Mouse (Mus musculus) kidney, embryonic 15.5 days (tissue): ENCODE measurements around the gene Akap7. TPM values are rescaled to one million over a fixed set of nuclear protein-coding genes. Genes with fewer than 3 reads are reported as not detected.

Source experiments
- ATAC-seq: fragments of 200-750 bp; cut with Nextera tagmentation; replicated peaks from 2 replicates; pipeline ENCODE4 v1.8.0; 2017; ENCODE audit warnings: moderate TSS enrichment; ENCODE audit not compliant: low FRiP score
- H3K27ac ChIP-seq: fragments of 300-500 bp; sonication (generic); 2 replicates; pipeline ENCODE4 v1.5.1; 2015; ENCODE audit warnings: mild to moderate bottlenecking, inconsistent platforms
- H3K27me3 ChIP-seq: fragments of 300-500 bp; sonication (generic); 2 replicates; pipeline ENCODE4 v1.6.1; 2015; ENCODE audit warnings: inconsistent platforms
- H3K36me3 ChIP-seq: fragments of 300-500 bp; sonication (generic); 2 replicates; pipeline ENCODE4 v1.6.1; 2015; ENCODE audit warnings: inconsistent platforms
- H3K4me1 ChIP-seq: fragments of 300-500 bp; sonication (generic); 2 replicates; pipeline ENCODE4 v1.6.1; 2015; ENCODE audit warnings: inconsistent platforms
- H3K4me2 ChIP-seq: fragments of 300-500 bp; sonication (generic); 2 replicates; pipeline ENCODE4 v1.6.1; 2015; ENCODE audit warnings: moderate library complexity, mild to moderate bottlenecking, inconsistent platforms
- H3K4me3 ChIP-seq: fragments of 300-500 bp; sonication (generic); replicated peaks from 2 replicates; pipeline ENCODE4 v1.5.1; 2015; ENCODE audit warnings: mild to moderate bottlenecking, inconsistent platforms
- H3K9ac ChIP-seq: fragments of 300-500 bp; sonication (generic); 2 replicates; pipeline ENCODE4 v1.6.1; 2015; ENCODE audit warnings: mild to moderate bottlenecking, inconsistent platforms
- H3K9me3 ChIP-seq: fragments of 300-500 bp; sonication (generic); replicated peaks from 2 replicates; pipeline ENCODE4 v1.6.1; 2016; ENCODE audit warnings: inconsistent platforms
- WGBS: fragments of 180-500 bp; shearing (Covaris S2); methylation state at CpG from one replicate; pipeline ENCODE4 v1.1.7; 2015; ENCODE audit warnings: mixed read lengths; 5-methylcytosine and 5-hydroxymethylcytosine counted together
- polyA plus RNA-seq: library from polyadenylated mRNA; unstranded; fragments of >200 nt; fragmentation: Nextera tagmentation; extraction: Ambion mirVana; gene quantifications from 2 replicates; pipeline ENCODE4 v1.2.1, GENCODE M21; 2015

Akap7 gene
- 20.6 and 26.7 TPM in 2 replicates for polyA plus RNA-seq

DNA sequence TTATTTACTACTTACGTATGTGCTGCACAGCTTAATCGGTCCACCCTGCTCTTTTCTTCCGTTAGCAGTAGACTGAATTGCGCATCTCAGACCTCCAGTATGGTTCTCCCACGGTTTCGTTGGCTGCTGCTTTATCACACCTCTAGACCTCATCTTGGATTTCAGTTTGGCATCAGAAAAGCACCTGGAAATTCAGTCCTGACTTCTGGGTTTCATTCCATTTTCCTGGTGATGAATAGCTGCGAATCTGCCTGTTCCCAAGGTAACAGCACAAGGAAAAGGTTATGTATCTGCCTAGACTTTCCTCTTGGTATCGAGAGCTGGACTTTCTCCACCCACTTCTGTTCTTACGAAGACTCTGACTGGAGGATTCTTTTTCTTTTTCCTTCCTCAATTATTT lies at the start of gene Akap7:
TSS of gene Akap7 (minus strand) at position 101 of the 400 bp plus-strand sequence.
- no peak for ATAC-seq
- no peak within 1 kb of the TSS for H3K4me3 ChIP-seq
- 87% methylated on average over 9 of the region's 9 CpGs for WGBS
- no peak within 1 kb of the TSS for H3K9ac ChIP-seq
- no peak within 1 kb of the TSS for H3K4me2 ChIP-seq
- H3K27ac ChIP-seq: no peak within 1 kb of the TSS
- no peaks in the 10 kb centered on the region for H3K36me3 ChIP-seq
- H3K9me3 ChIP-seq: no peaks in the 10 kb centered on the region
- H3K27me3 ChIP-seq: no peaks in the 10 kb centered on the region
- no peaks in the 10 kb centered on the region for H3K4me1 ChIP-seq

DNA sequence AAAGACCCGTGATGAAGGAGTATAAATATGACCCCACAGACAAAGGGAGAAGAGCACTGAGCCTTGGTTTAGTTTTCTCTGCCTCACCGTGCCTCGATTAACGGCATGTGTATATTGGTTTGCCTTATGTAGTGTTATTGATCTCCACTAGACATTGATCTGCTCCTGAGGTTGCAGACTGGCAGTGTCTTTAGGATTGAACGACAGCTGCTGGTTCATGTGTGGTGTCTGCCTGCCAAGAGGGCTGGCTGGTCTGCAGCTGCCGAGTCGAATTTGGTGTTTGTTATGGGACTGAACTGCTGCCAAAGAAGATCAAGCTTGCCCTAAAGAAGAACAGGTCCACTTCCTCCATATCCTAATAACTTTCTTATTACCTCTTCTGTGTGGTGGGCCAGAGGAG lies 46.7 kb upstream of the Akap7 start:
- no peak for ATAC-seq
- 0 out of 2 replicates have a peak, but pooled peaks cover 2% of the 10 kb centered on the region for H3K4me1 ChIP-seq
- no peak overlapping the region for H3K9ac ChIP-seq
- 87% methylated on average over 7 of the region's 7 CpGs for WGBS
- H3K4me3 ChIP-seq: no peak overlapping the region
- H3K27me3 ChIP-seq: no peaks in the 10 kb centered on the region
- no peak overlapping the region for H3K4me2 ChIP-seq
- H3K36me3 ChIP-seq: no peaks in the 10 kb centered on the region
- H3K9me3 ChIP-seq: no peaks in the 10 kb centered on the region
- no peak overlapping the region for H3K27ac ChIP-seq

DNA sequence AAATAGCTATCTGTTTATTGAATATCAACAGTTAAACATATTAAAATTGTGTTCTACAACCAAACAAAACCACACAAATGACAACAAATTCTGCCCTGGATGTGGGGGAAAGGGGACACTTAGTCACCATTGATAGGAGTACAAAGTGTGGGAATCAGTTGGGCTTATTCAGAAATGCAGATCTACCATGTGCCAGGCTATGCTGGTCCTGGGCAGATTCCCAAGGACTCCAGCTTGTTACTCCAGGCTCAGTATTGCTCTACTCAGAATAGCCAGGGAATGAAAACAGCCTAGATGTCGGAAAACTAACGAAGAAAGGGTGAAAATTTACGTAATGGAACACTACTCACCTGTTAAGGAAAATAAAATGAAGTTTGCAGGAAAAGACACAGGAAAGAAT lies 46.3 kb upstream of the Akap7 start:
- Histone ChIP-seq H3K4me3 (no peak overlapping the region), H3K27ac (no peak overlapping the region), H3K9me3 (no peaks in the 10 kb centered on the region), H3K9ac (no peak overlapping the region), H3K4me2 (no peak overlapping the region), H3K4me1 (0 out of 2 replicates have a peak, but pooled peaks cover 2% of the 10 kb centered on the region), H3K36me3 (no peaks in the 10 kb centered on the region), H3K27me3 (no peaks in the 10 kb centered on the region)
- 89% methylated on average over 3 of the region's 3 CpGs for WGBS
- no peak for ATAC-seq

DNA sequence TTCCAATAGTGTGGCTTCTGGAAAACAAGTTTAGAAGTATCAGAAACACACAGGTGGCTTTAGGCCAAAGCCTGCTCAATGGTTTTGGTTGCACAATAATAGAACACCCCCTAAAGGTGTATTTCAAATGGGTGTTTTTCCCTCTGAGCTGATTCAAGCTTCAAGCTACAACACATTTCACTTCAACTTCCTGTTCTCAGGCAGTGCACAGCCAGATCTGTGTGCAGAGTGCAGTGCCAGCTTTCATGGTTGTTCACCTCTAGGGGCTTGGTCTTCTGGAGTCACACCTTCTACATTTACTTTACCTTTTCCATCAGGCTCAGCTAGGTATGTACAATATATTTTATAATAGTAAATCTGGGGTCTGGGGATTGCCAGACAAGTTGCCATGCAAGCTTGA lies 35.1 kb upstream of the Akap7 start:
- H3K27me3 ChIP-seq: no peaks in the 10 kb centered on the region
- H3K9me3 ChIP-seq: no peaks in the 10 kb centered on the region; the same call in 1 of the 2 replicates
- no peak overlapping the region for H3K4me3 ChIP-seq
- no peak for ATAC-seq
- no peak overlapping the region for H3K9ac ChIP-seq
- no peaks in the 10 kb centered on the region for H3K36me3 ChIP-seq
- no peak overlapping the region for H3K27ac ChIP-seq
- no peaks in the 10 kb centered on the region for H3K4me1 ChIP-seq
- no peak overlapping the region for H3K4me2 ChIP-seq

DNA sequence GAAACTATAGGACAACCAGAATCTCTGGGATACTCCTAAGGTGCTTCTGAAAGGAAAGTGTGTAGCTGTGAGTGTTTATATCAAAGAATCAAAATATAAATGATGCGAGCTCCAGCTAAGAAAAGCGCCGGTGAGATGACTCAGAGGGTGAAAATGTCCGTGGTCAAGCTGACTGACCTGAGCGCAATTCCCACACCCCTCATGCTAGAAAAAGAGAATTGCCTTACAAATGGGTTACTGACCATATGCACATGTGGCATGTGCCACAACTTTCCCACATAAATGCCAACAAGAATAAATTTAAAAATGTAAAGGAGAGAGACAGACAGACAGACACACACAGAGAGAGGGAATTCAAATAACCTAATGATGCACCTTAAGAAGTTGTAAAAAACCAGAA lies 33.0 kb upstream of the Akap7 start:
- Histone ChIP-seq H3K4me1 (no peaks in the 10 kb centered on the region), H3K9me3 (no peaks in the 10 kb centered on the region; the same call in 1 of the 2 replicates), H3K9ac (no peak overlapping the region), H3K4me2 (no peak overlapping the region), H3K36me3 (no peaks in the 10 kb centered on the region), H3K27ac (no peak overlapping the region), H3K27me3 (no peaks in the 10 kb centered on the region), H3K4me3 (no peak overlapping the region)
- WGBS: 98% methylated on average over 5 of the region's 5 CpGs
- ATAC-seq: no peak

DNA sequence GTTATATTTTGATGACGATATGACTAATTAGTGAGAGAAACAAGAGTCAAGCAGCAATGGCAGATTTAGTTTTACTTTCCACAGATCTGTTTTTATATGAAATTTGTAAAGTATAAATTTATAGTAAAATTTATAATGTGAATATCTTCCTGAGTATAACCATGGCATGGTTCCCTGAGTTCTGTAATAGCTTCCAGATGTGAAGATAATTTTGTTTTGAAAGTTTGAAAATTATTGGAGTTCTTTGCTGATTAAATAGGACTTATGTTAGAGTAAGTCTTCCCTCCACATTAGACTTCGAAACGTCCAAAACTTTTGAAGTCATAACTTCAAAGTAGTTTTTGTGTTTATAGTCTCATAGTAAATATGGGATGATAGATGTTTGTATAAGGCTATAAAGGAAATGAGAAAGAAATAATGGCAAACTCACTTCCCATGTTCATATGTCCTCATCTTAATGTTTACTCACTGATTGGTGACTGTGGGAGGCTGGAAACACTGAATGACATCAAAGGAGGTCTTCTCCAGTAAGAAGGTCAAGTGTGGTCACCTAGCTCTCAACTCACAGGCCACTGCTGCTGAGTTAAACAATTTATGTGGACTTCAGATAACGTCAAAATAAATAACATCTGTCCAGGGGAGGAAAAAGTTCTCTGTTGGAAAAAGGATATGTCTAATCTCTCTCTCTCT lies 25.9 kb upstream of the Akap7 start:
- Histone ChIP-seq H3K4me2 (no peak overlapping the region), H3K27me3 (no peaks in the 10 kb centered on the region), H3K4me1 (no peaks in the 10 kb centered on the region), H3K4me3 (no peak overlapping the region), H3K9me3 (no peaks in the 10 kb centered on the region), H3K27ac (no peak overlapping the region), H3K9ac (no peak overlapping the region), H3K36me3 (no peaks in the 10 kb centered on the region)
- 53% methylated on average over 4 of the region's 4 CpGs for WGBS
- ATAC-seq: no peak; the same call in 1 of the 2 replicates

DNA sequence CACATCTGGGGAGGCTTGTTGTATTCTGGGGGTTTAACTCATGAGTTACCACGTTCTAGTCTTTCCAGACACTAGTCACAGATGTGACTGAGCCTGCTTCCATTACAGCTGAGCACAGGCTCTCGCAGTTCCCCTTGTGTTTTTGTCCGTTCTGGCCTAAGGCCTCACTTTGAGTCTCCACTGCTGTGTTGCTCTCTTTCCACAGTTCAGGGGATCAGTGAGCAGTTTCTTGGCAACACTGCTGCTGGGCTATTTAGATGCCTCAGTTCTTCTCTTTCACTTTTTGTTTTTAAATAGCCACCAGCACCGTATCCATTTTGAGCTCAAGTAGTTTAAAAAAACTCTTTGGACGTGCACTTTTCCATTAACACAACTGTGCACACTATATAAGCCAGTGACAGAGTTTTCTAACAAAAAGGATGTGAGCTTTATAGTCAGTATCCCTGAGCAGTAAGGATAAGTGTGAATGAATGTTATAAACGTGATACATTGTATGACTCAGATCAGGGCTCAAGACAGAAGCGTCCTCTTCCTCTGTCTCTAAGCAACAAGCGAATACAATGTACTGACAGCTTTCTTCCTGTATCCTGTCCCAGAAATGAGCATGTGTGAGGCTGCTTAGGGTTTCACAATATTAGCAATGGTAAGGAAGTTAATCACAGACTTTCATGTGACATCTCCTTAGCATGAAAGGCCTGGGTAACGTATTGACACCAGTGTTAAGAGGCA lies 23.8 kb upstream of the Akap7 start:
- no peak overlapping the region for H3K27ac ChIP-seq
- 67% methylated on average over 9 of the region's 9 CpGs for WGBS
- no peak for ATAC-seq

DNA sequence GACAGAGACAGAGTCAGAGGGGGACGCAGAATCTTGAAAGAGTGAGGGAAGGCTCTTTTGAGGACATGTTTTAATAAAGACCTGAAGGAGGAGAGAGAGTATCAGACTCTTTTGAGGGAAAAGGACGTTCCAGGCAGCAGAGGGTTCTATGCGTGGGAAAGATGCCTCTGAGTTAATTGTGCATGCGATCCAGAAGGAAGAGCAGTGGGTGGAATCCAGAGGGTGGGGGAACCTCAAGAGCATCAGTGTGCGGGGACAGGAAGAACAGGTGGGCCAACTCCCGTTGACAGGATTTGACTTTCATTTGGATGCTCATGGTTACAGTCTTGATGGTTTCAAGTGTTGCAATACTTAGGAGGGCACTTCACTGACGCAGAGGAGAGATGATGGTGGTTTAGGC lies 22.4 kb upstream of the Akap7 start:
- Histone ChIP-seq H3K27me3 (no peaks in the 10 kb centered on the region), H3K4me3 (no peak overlapping the region), H3K9ac (no peak overlapping the region), H3K36me3 (no peaks in the 10 kb centered on the region), H3K4me1 (no peaks in the 10 kb centered on the region), H3K27ac (no peak overlapping the region), H3K4me2 (no peak overlapping the region), H3K9me3 (no peaks in the 10 kb centered on the region)
- ATAC-seq: no peak
- WGBS: 58% methylated on average over 7 of the region's 7 CpGs

More for the DNA sequence above, 23.8 kb upstream of the Akap7 start:
- Histone ChIP-seq H3K4me3 (no peak overlapping the region), H3K4me2 (no peak overlapping the region), H3K36me3 (no peaks in the 10 kb centered on the region), H3K4me1 (no peaks in the 10 kb centered on the region), H3K9ac (no peak overlapping the region), H3K9me3 (no peaks in the 10 kb centered on the region), H3K27me3 (no peaks in the 10 kb centered on the region)

DNA sequence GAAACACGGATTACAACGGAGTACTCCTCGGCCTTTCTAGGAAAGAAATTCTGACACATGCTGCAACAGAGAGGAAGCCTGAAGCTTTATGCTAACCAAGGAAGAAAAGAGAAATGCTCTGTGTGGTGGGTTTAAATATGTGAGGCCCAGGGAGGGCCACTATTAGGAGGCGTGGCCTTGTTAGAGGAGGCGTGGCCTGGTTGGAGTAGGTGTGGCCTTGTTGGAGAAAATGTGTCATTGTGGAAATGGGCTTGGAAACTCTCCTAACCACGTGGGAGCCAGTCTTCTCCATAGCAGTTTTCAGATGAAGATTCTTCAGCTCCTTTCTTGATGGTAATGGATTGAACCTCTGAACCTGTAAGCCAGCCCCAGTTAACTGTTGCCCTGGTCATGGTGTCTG lies 19.8 kb upstream of the Akap7 start:
- no peak for ATAC-seq
- 80% methylated on average over 6 of the region's 6 CpGs for WGBS
- Histone ChIP-seq H3K4me2 (no peak overlapping the region), H3K27ac (no peak overlapping the region), H3K4me1 (no peaks in the 10 kb centered on the region), H3K4me3 (no peak overlapping the region), H3K9me3 (no peaks in the 10 kb centered on the region), H3K36me3 (no peaks in the 10 kb centered on the region), H3K27me3 (no peaks in the 10 kb centered on the region), H3K9ac (no peak overlapping the region)

DNA sequence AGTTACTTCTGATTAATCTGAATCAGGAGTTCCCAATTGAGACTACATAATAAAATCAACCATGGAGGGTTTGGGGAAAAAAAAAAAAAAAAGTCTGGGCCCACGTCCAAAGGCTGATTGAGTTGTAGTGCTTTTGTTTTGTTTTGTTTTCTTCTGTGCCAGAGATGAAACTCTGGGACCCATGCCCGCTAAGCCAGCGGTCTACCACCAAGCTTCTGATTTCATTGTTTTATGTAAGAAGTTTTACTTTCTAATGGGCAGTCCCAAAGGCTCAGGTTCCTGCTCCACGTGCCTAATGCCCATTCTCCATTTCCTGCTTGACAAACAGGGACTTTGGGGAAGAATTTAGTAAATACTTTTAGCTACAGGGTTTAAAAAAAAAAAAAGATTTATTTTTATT lies 18.0 kb upstream of the Akap7 start:
- H3K9ac ChIP-seq: no peak overlapping the region
- H3K27ac ChIP-seq: no peak overlapping the region
- no peaks in the 10 kb centered on the region for H3K36me3 ChIP-seq
- H3K27me3 ChIP-seq: no peaks in the 10 kb centered on the region
- WGBS: 68% methylated on average over 4 of the region's 4 CpGs
- no peak overlapping the region for H3K4me3 ChIP-seq
- ATAC-seq: no peak
- H3K9me3 ChIP-seq: no peaks in the 10 kb centered on the region
- no peaks in the 10 kb centered on the region for H3K4me1 ChIP-seq
- H3K4me2 ChIP-seq: no peak overlapping the region

DNA sequence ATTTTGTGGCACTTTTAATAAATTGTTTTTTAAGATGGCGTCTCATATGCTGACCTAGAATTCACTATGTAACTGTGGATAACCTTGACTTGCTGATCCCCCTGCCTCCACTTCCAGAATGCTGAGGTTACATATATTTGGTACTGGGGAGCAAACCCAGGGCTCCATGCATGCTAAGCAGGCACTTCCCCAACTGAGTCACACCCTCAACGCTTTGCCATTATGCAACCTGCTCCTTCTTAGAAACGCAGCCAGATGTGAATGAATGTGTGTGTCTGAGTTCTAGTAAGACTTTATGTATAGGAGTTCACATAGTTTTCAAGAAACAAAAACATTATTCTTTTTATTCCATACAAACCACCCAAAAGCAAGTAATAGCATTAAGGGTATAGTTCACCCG lies 13.5 kb upstream of the Akap7 start:
- Histone ChIP-seq H3K9ac (no peak overlapping the region), H3K36me3 (no peaks in the 10 kb centered on the region), H3K4me3 (no peak overlapping the region), H3K4me2 (no peak overlapping the region), H3K4me1 (no peaks in the 10 kb centered on the region), H3K27ac (no peak overlapping the region), H3K27me3 (no peaks in the 10 kb centered on the region), H3K9me3 (no peaks in the 10 kb centered on the region)
- no peak for ATAC-seq
- WGBS: 84% methylated on average over 4 of the region's 4 CpGs

DNA sequence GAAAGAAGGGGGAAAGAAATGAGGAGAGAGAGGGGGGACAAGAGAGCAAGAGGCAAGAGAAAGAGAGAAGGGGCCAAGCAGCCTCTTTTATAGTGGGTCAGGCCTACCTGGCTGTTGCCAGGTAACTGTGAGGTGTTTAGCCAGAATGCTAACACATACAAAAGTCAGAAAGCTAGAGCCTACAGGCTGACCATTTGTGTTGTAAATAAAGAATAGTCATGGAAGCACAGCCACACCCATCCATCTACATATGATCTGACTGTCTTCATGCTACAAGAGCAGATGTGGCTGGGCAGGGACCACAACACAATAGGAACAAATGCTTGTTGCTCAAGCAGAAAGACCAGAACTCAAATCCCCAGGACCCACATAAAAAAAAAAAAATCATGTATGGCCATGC lies 11.9 kb upstream of the Akap7 start:
- H3K4me2 ChIP-seq: no peak overlapping the region
- H3K4me3 ChIP-seq: no peak overlapping the region
- no peak overlapping the region for H3K27ac ChIP-seq
- no peaks in the 10 kb centered on the region for H3K9me3 ChIP-seq
- no peak overlapping the region for H3K9ac ChIP-seq
- no peaks in the 10 kb centered on the region for H3K4me1 ChIP-seq
- H3K36me3 ChIP-seq: no peaks in the 10 kb centered on the region
- no peaks in the 10 kb centered on the region for H3K27me3 ChIP-seq
- ATAC-seq: no peak
